Mouse (Mus musculus) forebrain, embryonic 13.5 days (tissue): ENCODE data around the gene Vsig4. TPM values are rescaled to one million over a fixed set of nuclear protein-coding genes. Genes with fewer than 3 reads are reported as not detected.

ENCODE experiments used
- microRNA counts: library from miRNA; unstranded; fragments of <30 nt; microRNA quantifications from one replicate; lab custom pipeline; 2016
- microRNA-seq: library from miRNA; unstranded; fragments of <30 nt; microRNA quantifications from one replicate; pipeline ENCODE4, GENCODE M21; 2016
- polyA plus RNA-seq: library from polyadenylated mRNA; unstranded; fragments of >200 nt; fragmentation: Nextera tagmentation; extraction: Ambion mirVana; gene quantifications from 2 replicates; pipeline ENCODE4 v1.2.1, GENCODE M21; 2015

Vsig4 gene
- polyA plus RNA-seq, 1 experiment from 2014 or later, result not detected

MicroRNAs within 50 kb of the gene (microRNA counts, 519-probe panel; counts per million panel counts)
- 177 counts per million, percentile 53 among the panel's probes with 10 or more counts for microRNA mmu-miR-223 (lab: Ali Mortazavi, UCI)

Small RNAs within 50 kb of the gene (microRNA-seq; reads per million reads assigned to microRNA genes)
- gene Mir223, result 107 reads per million, percentile 52 among the genes with 10 or more reads in this experiment

Other genes starting within 250 kb of the Vsig4 start
- gene Msn, start 197.4 kb downstream of the Vsig4 start, polyA plus RNA-seq, result 50.7 and 54.1 TPM in 2 replicates
- gene Heph, start 161.9 kb upstream of the Vsig4 start, polyA plus RNA-seq, result 3.4 and 5.0 TPM in 2 replicates
- gene Hsf3, start 162.9 kb upstream of the Vsig4 start, polyA plus RNA-seq, result 0.14 TPM in 1 of 2 replicates, not detected in the other